Mouse (Mus musculus): ENCODE measurements around the gene Rffl. TPM values are rescaled to one million over a fixed set of nuclear protein-coding genes. Genes with fewer than 3 reads are reported as not detected.

Gene Rffl
- polyA plus RNA-seq, 1 experiment from 2014 or later = 24.5 TPM

DNA sequence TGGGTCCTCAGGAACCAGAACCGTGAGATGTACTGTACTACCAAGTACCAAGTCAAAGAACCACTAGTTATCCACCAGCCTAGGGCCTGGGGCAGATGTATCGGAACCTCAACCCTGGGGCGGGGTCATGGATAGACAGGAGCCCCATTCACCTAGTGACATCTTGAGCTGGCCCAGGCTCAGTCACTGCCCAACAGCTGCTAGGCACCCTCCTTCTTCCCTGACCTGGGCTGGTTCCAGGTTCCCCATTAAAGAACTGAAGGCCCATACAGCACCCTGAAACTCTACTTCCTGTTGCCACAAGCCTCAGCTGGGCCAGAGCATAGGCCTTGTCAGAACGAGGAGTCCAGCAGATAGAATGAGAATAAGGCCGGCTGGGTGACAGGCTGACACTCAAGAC lies 28.7 kb upstream of the Rffl start:
- Histone ChIP-seq H3K4me1 (replicated peaks) (0 out of 2 replicates have a peak, but pooled peaks cover under 1% of the 10 kb centered on the region), H3K4me3 (replicated peaks) (no peak overlapping the region), H3K27ac (replicated peaks) (no peak overlapping the region), H3K9ac (no peak overlapping the region), H3K9me3 (replicated peaks) (no peaks in the 10 kb centered on the region), H3K4me2 (no peak overlapping the region), H3K27me3 (no peaks in the 10 kb centered on the region), H3K36me3 (replicated peaks) (peaks cover 47% of the 10 kb centered on the region)
- no peak for ATAC-seq (ENCODE audit: insufficient read depth)
- 83% methylated on average over 5 of the region's 5 CpGs for WGBS (ENCODE audit: insufficient replicate concordance)

- ATAC-seq (ENCODE audit: insufficient read depth) = no peak
- 64% methylated on average over 10 of the region's 10 CpGs for WGBS (ENCODE audit: insufficient replicate concordance)
- no peak overlapping the region for H3K4me3 ChIP-seq (replicated peaks)
Observed at GRCm38 (mm10) chr11:82897478-82897877, 26.5 kb upstream of the Rffl start.

GRCm38 (mm10) chr11:82891936-82892335 lies 20.9 kb upstream of the Rffl start, which contains the start of gene Fndc8:
Gene Fndc8, plus strand, starts transcription at chr11:82892124.
- no peak within 1 kb of the TSS for H3K9ac ChIP-seq
- WGBS (ENCODE audit: insufficient replicate concordance) = 39% methylated on average over 7 of the region's 7 CpGs

More at GRCm38 (mm10) chr11:82897478-82897877, 26.5 kb upstream of the Rffl start:
- Histone ChIP-seq H3K36me3 (replicated peaks) (peaks cover 25% of the 10 kb centered on the region), H3K4me1 (replicated peaks) (no peaks in the 10 kb centered on the region), H3K27me3 (no peaks in the 10 kb centered on the region), H3K9me3 (replicated peaks) (no peaks in the 10 kb centered on the region), H3K4me2 (no peak overlapping the region), H3K27ac (replicated peaks) (no peak overlapping the region), H3K9ac (no peak overlapping the region)

GRCm38 (mm10) chr11:82890342-82890762 lies 19.3 kb upstream of the Rffl start, which contains the start of gene Rad51d:
Gene Rad51d, minus strand, starts transcription at chr11:82890614.
- Histone ChIP-seq H3K36me3 (replicated peaks) (no peaks in the 10 kb centered on the region), H3K27me3 (peaks cover 10% of the 10 kb centered on the region), H3K4me1 (replicated peaks) (peaks cover 31% of the 10 kb centered on the region), H3K9ac (peak within 1 kb of the TSS; percentile 74), H3K4me2 (peak within 1 kb of the TSS; percentile 86), H3K27ac (replicated peaks) (peak within 1 kb of the TSS; percentile 58), H3K4me3 (replicated peaks) (peak within 1 kb of the TSS; percentile 78), H3K9me3 (replicated peaks) (no peaks in the 10 kb centered on the region)
- 1% methylated on average over 26 of the region's 26 CpGs for WGBS (ENCODE audit: insufficient replicate concordance)
- ATAC-seq (ENCODE audit: insufficient read depth) = peak; percentile 91

More at GRCm38 (mm10) chr11:82891936-82892335, 20.9 kb upstream of the Rffl start, which contains the start of gene Fndc8:
- H3K9me3 ChIP-seq (replicated peaks) = no peaks in the 10 kb centered on the region
- peaks cover 31% of the 10 kb centered on the region for H3K4me1 ChIP-seq (replicated peaks)
- no peak within 1 kb of the TSS for H3K4me3 ChIP-seq (replicated peaks)
- peaks cover 10% of the 10 kb centered on the region for H3K27me3 ChIP-seq
- no peak within 1 kb of the TSS for H3K27ac ChIP-seq (replicated peaks)
- no peak within 1 kb of the TSS for H3K4me2 ChIP-seq
- ATAC-seq (ENCODE audit: insufficient read depth) = no peak
- H3K36me3 ChIP-seq (replicated peaks) = no peaks in the 10 kb centered on the region

DNA sequence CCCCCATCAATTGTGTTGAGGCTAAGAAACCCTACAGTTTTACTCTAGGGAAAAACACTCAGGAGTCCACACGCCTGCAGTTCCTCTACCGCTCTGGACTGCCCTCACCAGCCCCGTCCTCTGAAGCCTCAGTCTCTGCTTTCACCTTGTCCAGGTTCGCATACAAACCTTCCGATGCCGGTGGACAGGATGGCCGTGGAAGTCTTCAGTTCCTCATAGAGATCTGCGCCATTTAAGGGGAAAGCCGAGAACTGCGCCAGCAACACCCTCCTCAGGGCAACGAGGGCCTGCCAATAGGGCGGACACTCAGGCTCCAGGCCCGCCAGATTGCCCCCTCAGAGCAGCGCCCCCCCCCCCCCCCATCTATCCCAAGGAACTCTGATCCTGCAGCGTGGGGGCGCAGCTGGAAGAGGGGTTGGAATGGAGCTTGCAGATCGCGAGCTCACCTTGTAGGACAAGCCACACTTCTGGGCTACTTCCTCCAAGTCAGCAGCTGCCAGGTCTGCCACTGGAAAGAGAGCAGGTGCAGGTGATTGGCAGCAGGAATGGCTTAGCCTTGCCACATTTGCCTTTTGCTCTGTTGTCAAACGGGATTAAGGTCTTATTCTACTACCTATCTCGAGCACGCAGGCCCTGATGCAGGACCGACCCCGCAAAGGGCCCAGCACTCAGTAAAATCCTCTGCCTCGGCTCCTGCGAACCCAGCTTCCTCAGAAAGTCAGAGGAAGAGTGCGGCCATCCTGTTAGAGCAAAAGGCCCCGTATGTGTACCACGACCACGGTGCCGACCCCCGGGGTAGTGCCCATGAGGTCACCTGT lies 18.7 kb upstream of the Rffl start:
- Histone ChIP-seq H3K9me3 (replicated peaks) (no peaks in the 10 kb centered on the region), H3K36me3 (replicated peaks) (no peaks in the 10 kb centered on the region), H3K4me1 (replicated peaks) (peaks cover 31% of the 10 kb centered on the region), H3K4me2 (peak overlapping the region; percentile 86), H3K4me3 (replicated peaks) (peak overlapping the region; percentile 78), H3K27me3 (peaks cover 10% of the 10 kb centered on the region), H3K9ac (peak overlapping the region; percentile 74), H3K27ac (replicated peaks) (peak overlapping the region; percentile 58)
- 5% methylated on average over 31 of the region's 31 CpGs for WGBS (ENCODE audit: insufficient replicate concordance)
- peak; percentile 52 for ATAC-seq (ENCODE audit: insufficient read depth)

- ATAC-seq (ENCODE audit: insufficient read depth) = no peak
- H3K9ac ChIP-seq = no peak overlapping the region
- H3K27me3 ChIP-seq = peaks cover 10% of the 10 kb centered on the region
- no peak overlapping the region for H3K27ac ChIP-seq (replicated peaks)
- no peak overlapping the region; the same call in 1 of the 2 replicates for H3K4me3 ChIP-seq (replicated peaks)
- WGBS (ENCODE audit: insufficient replicate concordance) = 58% methylated on average over 10 of the region's 10 CpGs
- no peaks in the 10 kb centered on the region for H3K36me3 ChIP-seq (replicated peaks)
- peaks cover 31% of the 10 kb centered on the region for H3K4me1 ChIP-seq (replicated peaks)
- no peaks in the 10 kb centered on the region for H3K9me3 ChIP-seq (replicated peaks)
- H3K4me2 ChIP-seq = peak overlapping the region; percentile 86; the same call in 1 of the 2 replicates
Observed at GRCm38 (mm10) chr11:82888491-82888946, 17.5 kb upstream of the Rffl start.

- H3K4me3 ChIP-seq (replicated peaks) = no peak overlapping the region
- H3K9ac ChIP-seq = no peak overlapping the region
- H3K27ac ChIP-seq (replicated peaks) = no peak overlapping the region
- ATAC-seq (ENCODE audit: insufficient read depth) = no peak
- H3K9me3 ChIP-seq (replicated peaks) = no peaks in the 10 kb centered on the region
- 70% methylated on average over 3 of the region's 3 CpGs for WGBS (ENCODE audit: insufficient replicate concordance)
- peaks cover 31% of the 10 kb centered on the region for H3K4me1 ChIP-seq (replicated peaks)
- H3K27me3 ChIP-seq = peaks cover 2% of the 10 kb centered on the region
- 0 out of 2 replicates have a peak, but pooled peaks cover 11% of the 10 kb centered on the region for H3K36me3 ChIP-seq (replicated peaks)
- H3K4me2 ChIP-seq = no peak overlapping the region
Observed at GRCm38 (mm10) chr11:82886559-82886958, 15.5 kb upstream of the Rffl start.

GRCm38 (mm10) chr11:82883180-82883579 lies 12.2 kb upstream of the Rffl start:
- 79% methylated on average over 8 of the region's 8 CpGs for WGBS (ENCODE audit: insufficient replicate concordance)
- H3K27ac ChIP-seq (replicated peaks) = no peak overlapping the region
- no peak for ATAC-seq (ENCODE audit: insufficient read depth)
- H3K4me2 ChIP-seq = no peak overlapping the region
- H3K4me3 ChIP-seq (replicated peaks) = no peak overlapping the region
- H3K36me3 ChIP-seq (replicated peaks) = 0 out of 2 replicates have a peak, but pooled peaks cover 13% of the 10 kb centered on the region
- H3K4me1 ChIP-seq (replicated peaks) = peaks cover 10% of the 10 kb centered on the region; the same call in 1 of the 2 replicates
- no peaks in the 10 kb centered on the region for H3K9me3 ChIP-seq (replicated peaks)
- H3K9ac ChIP-seq = no peak overlapping the region
- no peaks in the 10 kb centered on the region for H3K27me3 ChIP-seq

DNA sequence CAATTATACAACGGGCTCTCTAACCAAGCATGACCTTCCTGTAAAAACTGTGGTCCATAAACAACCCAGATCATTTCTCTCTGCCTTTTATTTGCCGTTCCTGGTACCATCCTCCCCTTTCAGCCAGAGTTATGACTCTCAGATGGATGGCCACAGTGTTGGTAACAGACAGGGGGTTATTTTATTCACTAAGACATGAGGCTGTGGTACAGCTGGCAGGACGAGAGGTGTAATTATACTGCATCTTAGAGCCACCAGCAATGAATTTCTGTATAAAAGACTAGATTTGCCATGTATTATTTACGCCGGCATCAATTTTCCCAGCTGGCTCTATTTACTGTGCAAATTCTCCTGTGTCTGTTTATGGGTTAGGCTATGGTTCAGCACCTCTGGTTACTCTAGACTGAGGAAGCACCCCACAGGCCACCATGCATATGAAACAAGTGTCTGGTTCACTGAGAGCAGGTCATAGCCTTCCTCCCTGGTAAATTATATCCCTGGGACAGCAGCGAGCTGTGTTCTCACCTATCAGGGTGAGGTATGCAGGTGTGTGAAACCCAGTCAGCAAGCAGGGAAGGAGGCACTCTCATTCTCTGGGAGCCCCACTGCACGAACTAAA lies 6.8 kb upstream of the Rffl start:
- H3K27me3 ChIP-seq = no peaks in the 10 kb centered on the region
- no peak overlapping the region for H3K9ac ChIP-seq
- no peak overlapping the region for H3K4me3 ChIP-seq (replicated peaks)
- H3K27ac ChIP-seq (replicated peaks) = no peak overlapping the region
- WGBS (ENCODE audit: insufficient replicate concordance) = 74% methylated on average over 7 of the region's 7 CpGs
- no peak overlapping the region for H3K4me2 ChIP-seq
- no peak for ATAC-seq (ENCODE audit: insufficient read depth)
- H3K9me3 ChIP-seq (replicated peaks) = no peaks in the 10 kb centered on the region
- peaks cover 8% of the 10 kb centered on the region for H3K4me1 ChIP-seq (replicated peaks)
- H3K36me3 ChIP-seq (replicated peaks) = 0 out of 2 replicates have a peak, but pooled peaks cover 10% of the 10 kb centered on the region

GRCm38 (mm10) chr11:82875631-82876030 lies 4.6 kb upstream of the Rffl start:
- H3K4me2 ChIP-seq = no peak overlapping the region
- no peaks in the 10 kb centered on the region for H3K27me3 ChIP-seq
- ATAC-seq (ENCODE audit: insufficient read depth) = no peak
- no peaks in the 10 kb centered on the region for H3K36me3 ChIP-seq (replicated peaks)
- H3K9ac ChIP-seq = no peak overlapping the region
- 77% methylated on average over 5 of the region's 5 CpGs for WGBS (ENCODE audit: insufficient replicate concordance)
- peaks cover 15% of the 10 kb centered on the region for H3K4me1 ChIP-seq (replicated peaks)
- H3K4me3 ChIP-seq (replicated peaks) = no peak overlapping the region
- no peaks in the 10 kb centered on the region for H3K9me3 ChIP-seq (replicated peaks)
- no peak overlapping the region for H3K27ac ChIP-seq (replicated peaks)

DNA sequence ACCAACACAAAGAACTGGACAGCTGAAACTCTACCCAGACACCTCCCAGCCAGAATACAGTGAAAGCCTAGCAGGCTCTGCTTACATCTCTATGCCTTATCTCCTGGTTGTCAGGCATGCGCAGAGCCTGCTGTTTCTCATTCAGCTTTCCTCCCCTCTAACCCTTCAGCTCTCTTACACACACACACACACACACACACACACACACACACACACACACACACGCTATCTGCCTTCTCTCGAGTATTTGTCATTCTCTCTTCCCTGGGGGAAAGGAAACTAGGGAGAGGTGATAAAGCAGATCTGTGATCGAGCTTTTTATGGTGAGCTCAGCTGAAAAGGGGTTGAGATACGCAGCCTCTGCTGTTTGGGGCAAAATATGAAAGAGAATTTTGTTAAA lies 3.9 kb upstream of the Rffl start:
- no peaks in the 10 kb centered on the region for H3K36me3 ChIP-seq (replicated peaks)
- ATAC-seq (ENCODE audit: insufficient read depth) = no peak
- no peak overlapping the region for H3K4me3 ChIP-seq (replicated peaks)
- no peaks in the 10 kb centered on the region for H3K9me3 ChIP-seq (replicated peaks)
- peak overlapping the region; percentile 58 for H3K27ac ChIP-seq (replicated peaks)
- no peak overlapping the region; the same call in 1 of the 2 replicates for H3K9ac ChIP-seq
- 16% methylated on average over 5 of the region's 5 CpGs for WGBS (ENCODE audit: insufficient replicate concordance)
- H3K4me2 ChIP-seq = peak overlapping the region; percentile 32
- peaks cover 15% of the 10 kb centered on the region for H3K4me1 ChIP-seq (replicated peaks)
- H3K27me3 ChIP-seq = no peaks in the 10 kb centered on the region

Data from liver, embryonic 15.5 days (tissue).